Mouse (Mus musculus) heart, adult 11 months (tissue): ENCODE results near the gene Matn3.
A peak's percentile ranks its signal among the peaks of the same experiment; 100 is the strongest.
"Not testable (repeated sequence)": the region's sequence is repeated elsewhere in the genome, so short reads cannot be mapped to it uniquely, and the experiment has no call there.

Experiments used
- DNase-seq: peaks from one replicate; pipeline ENCODE4 v3.0.0; 2022

Matn3 gene

GRCm38 (mm10) chr12:8936210-8936609 lies 11.5 kb upstream of the Matn3 start:
- DNase-seq = not testable (repeated sequence)

GRCm38 (mm10) chr12:8939490-8939889 lies 8.2 kb upstream of the Matn3 start:
- DNase-seq = no peak

- no peak for DNase-seq
These were observed 7.4 kb upstream of the Matn3 start for GRCm38 (mm10) chr12:8940011-8941005.

- no peak for DNase-seq
These were observed 6.6 kb upstream of the Matn3 start for GRCm38 (mm10) chr12:8941131-8941615.

GRCm38 (mm10) chr12:8941699-8942392 lies 5.9 kb upstream of the Matn3 start:
- no peak for DNase-seq

DNA sequence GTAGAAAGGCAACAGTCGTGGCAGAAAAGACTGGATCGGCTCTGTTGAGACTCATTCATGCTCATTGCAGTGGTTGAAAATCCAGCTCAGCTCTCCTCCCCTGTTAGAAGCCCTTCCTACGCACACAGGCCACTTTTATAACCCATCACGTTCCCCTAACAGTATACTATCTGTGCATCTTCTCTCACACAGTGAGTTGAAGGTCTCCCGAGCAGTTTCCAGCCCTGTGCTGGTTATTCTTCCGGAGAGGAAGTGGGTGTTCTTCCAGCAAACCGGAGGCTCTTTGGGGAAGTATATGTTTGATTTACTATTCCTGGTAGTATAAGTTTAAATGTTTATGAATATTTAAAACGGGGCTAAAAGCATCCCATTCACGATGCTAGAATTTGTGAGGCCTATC lies 566 bp upstream of the Matn3 start:
- DNase-seq = no peak

DNA sequence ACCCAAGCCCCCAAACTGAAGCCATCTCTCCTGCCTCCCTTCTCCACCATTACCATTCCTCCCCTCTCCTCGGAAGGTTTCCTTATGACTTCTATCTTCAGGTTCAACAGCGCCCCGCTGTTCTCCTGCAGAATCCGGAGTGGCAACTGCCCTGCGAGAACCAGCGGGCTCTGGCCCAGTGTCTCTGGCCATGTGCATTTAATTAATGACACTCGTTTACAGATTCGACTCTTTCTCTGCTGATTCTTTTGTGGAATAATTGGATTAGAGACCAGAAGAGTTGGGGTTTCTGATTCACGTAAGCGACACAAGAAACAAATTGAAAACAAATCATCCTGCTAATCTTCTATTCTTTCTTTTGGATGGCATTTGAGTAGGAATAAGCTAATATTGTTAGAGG lies 5.4 kb downstream of the Matn3 start:
- peak; percentile 27 for DNase-seq

DNA sequence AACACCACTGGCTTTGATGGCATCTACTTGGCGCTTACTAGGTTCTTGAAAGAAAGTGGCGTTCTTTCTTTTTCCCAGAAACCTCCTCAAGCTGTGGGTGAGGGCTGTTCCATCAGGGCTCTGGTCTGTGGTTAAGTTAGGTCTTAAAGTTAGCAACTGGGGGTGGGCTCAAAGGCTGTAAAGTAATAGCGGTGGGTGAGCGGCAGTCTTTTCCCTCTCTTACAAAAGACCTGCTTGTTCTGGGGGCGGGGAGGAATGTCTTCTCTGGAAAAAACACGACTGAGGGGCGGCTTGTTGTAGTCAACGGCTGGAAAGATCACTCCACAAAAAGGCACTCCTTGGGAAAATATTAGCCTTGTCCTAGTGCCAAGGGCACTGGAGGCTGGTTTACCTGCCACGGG lies 6.4 kb downstream of the Matn3 start:
- DNase-seq = peak; percentile 76

GRCm38 (mm10) chr12:8961607-8962316 lies 14.0 kb downstream of the Matn3 start:
- peak; percentile 56 for DNase-seq

DNA sequence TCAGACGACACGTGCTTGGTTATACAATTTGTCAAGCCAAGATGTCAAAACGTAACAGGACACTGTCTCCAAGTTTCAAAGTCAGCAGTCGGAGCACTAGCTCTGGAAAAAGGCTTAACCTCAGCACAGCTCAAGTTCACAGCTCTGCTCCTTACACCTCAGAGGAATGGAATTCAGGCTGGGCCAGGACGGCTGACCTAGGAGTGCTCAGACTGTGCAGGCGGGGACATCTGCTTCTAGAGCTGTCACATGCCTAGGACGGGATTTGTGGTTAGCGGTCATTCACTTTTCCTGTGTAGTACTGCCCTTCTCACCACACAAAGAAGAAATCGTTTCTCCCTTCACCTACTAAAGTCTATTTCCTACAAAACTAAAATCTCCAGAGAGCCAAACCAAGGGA lies 22.1 kb downstream of the Matn3 start:
- DNase-seq = peak; percentile 97

DNA sequence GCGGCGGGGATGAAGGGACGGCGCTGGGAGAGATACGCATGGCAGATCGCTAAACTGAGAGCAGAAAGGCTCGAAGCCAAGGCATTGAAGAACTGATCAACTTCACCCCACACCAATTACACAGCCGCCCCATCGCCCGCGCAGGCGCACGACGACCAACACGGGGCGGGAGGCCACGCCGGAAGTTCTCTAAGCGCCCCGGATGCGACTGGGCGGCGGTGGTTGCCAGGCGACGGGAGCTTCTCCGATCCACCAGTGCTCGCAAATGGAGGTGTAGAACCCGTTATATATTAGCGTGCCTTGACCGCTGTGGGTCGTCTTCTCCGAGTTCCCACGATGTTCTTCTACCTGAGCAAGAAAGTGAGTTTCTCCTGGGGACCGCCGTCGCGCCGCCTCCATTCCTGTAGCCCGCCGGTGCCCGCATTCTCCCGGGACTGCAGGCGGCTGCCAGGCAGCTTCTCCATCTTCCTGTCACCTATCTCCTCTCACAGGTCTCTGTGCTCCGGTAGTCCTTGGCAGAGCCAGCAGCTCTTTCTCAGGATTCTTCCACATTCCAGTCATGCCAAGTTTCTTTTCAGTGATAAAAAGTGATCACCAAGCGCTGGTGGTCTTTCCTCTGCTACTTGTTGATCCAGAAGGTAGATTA lies 26.2 kb downstream of the Matn3 start, which contains the start of gene Wdr35:
TSS of gene Wdr35 (plus strand) at position 73 of the 646 bp plus-strand sequence.
- DNase-seq = peak; percentile 99

DNA sequence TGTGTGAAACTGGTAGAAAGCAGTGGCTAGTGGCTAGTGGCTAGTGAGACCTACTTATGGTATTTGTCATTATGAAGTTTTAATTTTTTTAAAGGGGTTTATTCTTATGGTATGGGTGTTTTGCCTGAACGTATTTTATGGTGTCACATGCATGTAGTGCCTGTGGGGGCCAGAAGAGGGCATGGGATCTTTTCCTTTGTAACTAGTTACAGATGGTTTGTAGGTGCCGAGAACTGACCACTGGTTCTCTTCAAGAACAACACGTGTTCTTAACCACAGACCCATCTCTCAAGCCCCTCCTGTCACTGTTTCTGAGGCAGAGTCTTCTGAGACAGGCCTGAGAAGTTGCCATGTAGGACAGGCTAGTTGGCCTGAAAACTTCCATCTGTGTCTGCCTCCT lies 27.3 kb downstream of the Matn3 start:
- DNase-seq = peak; percentile 82

DNA sequence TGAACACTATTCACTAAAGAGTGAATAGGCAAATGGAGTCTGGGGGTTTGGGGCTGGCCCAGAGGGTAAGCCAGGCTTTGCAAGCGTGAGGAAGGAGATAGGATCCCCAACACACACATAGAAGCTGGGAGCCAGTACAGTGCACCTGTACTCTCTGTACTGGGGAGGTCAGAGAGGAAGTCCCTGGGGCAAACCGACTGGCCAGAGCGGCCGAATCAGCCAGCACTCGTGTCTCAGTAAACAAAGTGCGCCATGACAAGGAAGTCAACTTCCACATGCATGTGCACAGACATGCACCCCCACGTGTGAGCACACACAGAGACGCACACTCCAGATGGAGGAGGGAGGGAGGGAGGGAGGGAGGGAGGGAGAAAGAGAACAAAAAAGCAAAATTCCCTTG lies 45.5 kb downstream of the Matn3 start:
- peak; percentile 94 for DNase-seq

- peak; percentile 66 for DNase-seq
These were observed 50.6 kb downstream of the Matn3 start for GRCm38 (mm10) chr12:8998318-8998717.

DNA sequence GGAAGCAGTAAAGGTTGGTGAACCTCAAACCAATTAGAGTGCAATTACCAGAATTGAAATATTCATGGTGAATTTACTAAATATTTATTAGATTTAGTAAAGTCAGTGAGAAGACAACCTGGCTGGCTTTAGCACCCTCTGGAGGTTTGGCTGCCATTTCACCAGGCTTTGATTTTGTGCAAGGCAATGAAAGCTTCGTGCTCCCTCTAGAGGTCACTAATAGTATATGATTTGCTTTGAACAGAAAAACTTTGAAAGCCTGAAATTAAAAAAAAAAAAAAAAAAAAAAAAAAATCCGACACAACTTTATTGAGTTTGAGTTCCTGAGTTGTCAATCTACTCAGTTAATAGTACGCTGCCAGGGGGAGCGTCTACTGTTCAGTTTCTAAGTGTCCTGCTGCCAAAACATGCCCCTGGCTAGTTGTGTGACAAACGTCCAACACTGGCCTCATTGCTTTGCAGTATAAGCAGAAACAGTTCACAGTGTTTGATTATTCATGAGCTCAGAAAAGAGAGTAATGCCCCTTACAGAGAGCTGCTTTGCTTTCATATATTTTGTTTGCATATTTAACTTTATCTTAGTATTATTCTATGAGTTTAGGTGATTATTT lies 54.4 kb downstream of the Matn3 start:
- peak; percentile 73 for DNase-seq

DNA sequence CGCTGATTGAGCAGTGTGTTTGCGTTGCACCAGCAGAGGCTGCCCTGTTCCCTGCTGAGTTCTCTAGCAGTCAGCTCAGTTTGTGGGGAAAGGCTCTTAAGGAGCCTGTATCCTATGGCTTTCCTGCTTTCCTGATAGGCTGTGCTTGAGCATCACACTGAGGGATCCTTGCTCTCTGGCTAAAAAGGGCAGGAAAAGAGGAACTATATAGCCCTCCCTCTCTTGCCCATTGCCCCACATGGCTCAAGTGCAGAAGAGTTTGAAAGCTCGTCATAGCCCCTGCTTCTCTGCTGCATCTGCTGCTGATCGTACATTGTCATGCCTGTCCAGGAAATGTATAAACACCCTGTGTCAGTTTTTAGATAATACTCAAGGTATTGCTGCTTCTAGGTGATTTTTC lies 59.4 kb downstream of the Matn3 start:
- DNase-seq = peak; percentile 86

GRCm38 (mm10) chr12:9007811-9008210 lies 60.1 kb downstream of the Matn3 start:
- peak; percentile 59 for DNase-seq

DNA sequence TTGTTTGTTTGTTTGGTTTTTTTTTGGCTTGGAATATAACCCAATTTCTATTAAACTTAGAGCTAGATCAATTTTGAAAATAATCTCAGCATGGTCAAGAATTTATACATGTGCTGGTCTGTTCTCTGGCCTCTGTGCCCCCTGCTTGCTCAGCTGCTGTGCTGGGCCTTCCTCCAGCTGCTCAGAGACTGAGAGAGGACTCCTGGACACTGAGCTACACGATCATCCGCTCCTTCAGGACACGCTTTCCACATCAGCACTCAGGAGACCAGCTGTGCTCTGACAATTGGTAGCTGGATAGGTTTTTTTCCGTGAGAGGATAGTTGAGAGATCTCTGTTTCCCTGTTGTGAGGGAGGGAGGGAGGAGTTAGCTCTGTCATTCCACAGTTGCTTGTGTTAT lies 62.6 kb downstream of the Matn3 start:
- DNase-seq = peak; percentile 74

GRCm38 (mm10) chr12:9016376-9016775 lies 68.6 kb downstream of the Matn3 start:
- DNase-seq = peak; percentile 61

GRCm38 (mm10) chr12:9020431-9020830 lies 72.7 kb downstream of the Matn3 start:
- peak; percentile 62 for DNase-seq

DNA sequence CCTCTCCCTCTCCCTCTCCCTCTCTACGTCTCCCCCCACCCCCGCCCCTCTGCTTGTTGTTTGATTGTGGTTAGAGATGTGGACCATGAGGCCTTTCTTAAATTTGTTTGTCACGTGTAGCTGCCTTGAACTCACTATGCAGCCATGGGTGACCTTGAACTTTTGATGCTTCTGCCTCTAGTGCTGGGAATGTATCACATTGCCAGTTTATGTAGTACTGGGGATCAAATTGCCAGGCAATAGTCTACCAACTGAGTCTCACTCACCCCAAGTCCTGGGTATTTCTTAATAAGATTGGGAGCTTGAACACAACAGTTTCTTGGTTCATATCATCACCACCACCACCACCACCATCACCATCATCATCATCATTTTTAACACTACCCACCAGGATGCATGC lies 73.3 kb downstream of the Matn3 start:
- DNase-seq = peak; percentile 68
